Mouse (Mus musculus): Measurements from ENCODE around the gene Plekhf1. TPM values are rescaled to one million over a fixed set of nuclear protein-coding genes. Genes with fewer than 3 reads are reported as not detected.

The Plekhf1 gene
- 10.6 TPM for polyA plus RNA-seq (2012; fragmentation: generic; extraction: Trizol)
- long read RNA-seq, experiment 1, full-length matches to known transcripts = 37 of 42 reads
- long read RNA-seq, experiment 1, partial matches to known transcripts = 0 of 42 reads
- long read RNA-seq, experiment 1, other reads (novel, unspliced or antisense) = 5 of 42 reads
- long read RNA-seq, experiment 2, full-length matches to known transcripts = 74 of 75 reads
- long read RNA-seq, experiment 2, partial matches to known transcripts = 0 of 75 reads
- long read RNA-seq, experiment 2, other reads (novel, unspliced or antisense) = 1 of 75 reads

GRCm38 (mm10) chr7:38227900-38228298, at the start of gene Plekhf1:
Gene Plekhf1, minus strand, starts transcription at chr7:38228016.
- H3K79me2 ChIP-seq (ENCODE audit: control insufficient read depth, insufficient read depth) = peaks cover 42% of the 10 kb centered on the region
- H3ac ChIP-seq (ENCODE audit: control insufficient read depth, insufficient read length, low read depth) = peak within 1 kb of the TSS; percentile 71
- H3K36me3 ChIP-seq (ENCODE audit: control insufficient read depth, insufficient read depth) = no peaks in the 10 kb centered on the region
- H3K4me3 ChIP-seq (ENCODE audit: insufficient read depth, poor library complexity, severe bottlenecking) = peak within 1 kb of the TSS; percentile 55
- peaks cover 23% of the 10 kb centered on the region for H3K79me3 ChIP-seq (ENCODE audit: low read depth)
- TF ChIP-seq CTCF (IDR thresholded peaks at IDR 0.05; ENCODE audit: control insufficient read depth, insufficient read depth, insufficient read length) (no peak), USF1 (IDR thresholded peaks at IDR 0.05; ENCODE audit: low read depth) (no peak), MYOD1 (IDR thresholded peaks at IDR 0.05; ENCODE audit: control insufficient read depth, insufficient read length, low read depth) (no peak), FOSL1 (IDR thresholded peaks at IDR 0.05; ENCODE audit: insufficient read depth, low read length, poor library complexity, severe bottlenecking) (no peak)
- H3K27me3 ChIP-seq (ENCODE audit: control insufficient read depth, insufficient read depth, insufficient read length) = no peaks in the 10 kb centered on the region

DNA sequence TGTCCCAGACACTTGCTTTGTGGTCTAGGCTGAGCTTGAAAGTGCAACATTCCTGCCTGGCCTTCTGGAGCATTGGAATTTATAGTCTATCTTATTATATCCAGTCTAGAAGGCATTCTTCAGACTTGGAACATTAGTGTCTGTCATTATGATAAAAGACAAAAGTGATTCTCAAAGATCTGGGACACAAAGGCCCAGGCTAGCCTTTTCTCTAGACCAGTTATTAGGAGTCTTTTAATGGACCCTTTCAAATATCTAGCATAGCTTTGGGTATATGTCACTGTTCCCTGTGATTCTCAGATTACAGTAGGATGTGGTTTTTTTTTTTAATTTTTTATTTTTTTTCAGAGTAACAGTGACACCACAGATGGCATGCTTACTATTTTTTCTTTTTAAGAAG, 44.7 kb upstream of the Plekhf1 start:
- no peak overlapping the region for H3K4me3 ChIP-seq (ENCODE audit: insufficient read depth, poor library complexity, severe bottlenecking)
- H3ac ChIP-seq (ENCODE audit: control insufficient read depth, insufficient read length, low read depth) = no peak overlapping the region
- H3K36me3 ChIP-seq (ENCODE audit: control insufficient read depth, insufficient read depth) = peaks cover 5% of the 10 kb centered on the region
- H3K27me3 ChIP-seq (ENCODE audit: control insufficient read depth, insufficient read depth, insufficient read length) = no peaks in the 10 kb centered on the region
- H3K79me3 ChIP-seq (ENCODE audit: low read depth) = peaks cover 22% of the 10 kb centered on the region
- peaks cover 30% of the 10 kb centered on the region for H3K79me2 ChIP-seq (ENCODE audit: control insufficient read depth, insufficient read depth)
- TF ChIP-seq MAX (IDR thresholded peaks at IDR 0.05) (no peak), MYOD1 (IDR thresholded peaks at IDR 0.05; ENCODE audit: control insufficient read depth, insufficient read length, low read depth) (no peak), CEBPB (IDR thresholded peaks at IDR 0.05; ENCODE audit: low read depth) (no peak), USF1 (IDR thresholded peaks at IDR 0.05; ENCODE audit: low read depth) (no peak), CTCF (IDR thresholded peaks at IDR 0.05; ENCODE audit: control insufficient read depth, insufficient read depth, insufficient read length) (no peak), MYOG (IDR thresholded peaks at IDR 0.05; ENCODE audit: control insufficient read depth, extremely low read depth, insufficient read length) (no peak), FOSL1 (IDR thresholded peaks at IDR 0.05; ENCODE audit: insufficient read depth, low read length, poor library complexity, severe bottlenecking) (no peak)

DNA sequence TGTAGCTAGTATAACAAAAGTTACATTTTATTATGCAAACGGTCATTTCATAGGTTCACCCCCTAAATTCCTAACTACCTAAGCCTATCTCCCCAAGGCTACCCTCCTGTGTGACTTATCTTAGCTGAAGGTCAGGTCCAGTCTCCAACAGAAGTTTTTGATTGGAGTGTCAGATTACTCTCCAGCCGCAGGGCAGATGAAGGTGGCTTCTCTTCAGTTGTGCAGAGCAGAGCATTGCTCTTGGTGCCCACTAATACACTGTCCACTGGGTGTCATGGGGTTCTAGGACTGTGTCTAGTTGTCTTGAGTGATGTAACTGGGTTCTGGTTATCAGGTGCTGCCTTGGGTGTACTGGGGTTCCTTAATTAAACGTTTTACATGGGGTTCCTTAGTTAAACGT, 44.0 kb upstream of the Plekhf1 start:
- Histone ChIP-seq H3K27me3 (ENCODE audit: control insufficient read depth, insufficient read depth, insufficient read length) (no peaks in the 10 kb centered on the region), H3K4me3 (ENCODE audit: insufficient read depth, poor library complexity, severe bottlenecking) (peak overlapping the region; percentile 62), H3K36me3 (ENCODE audit: control insufficient read depth, insufficient read depth) (peaks cover 5% of the 10 kb centered on the region), H3ac (ENCODE audit: control insufficient read depth, insufficient read length, low read depth) (no peak overlapping the region), H3K79me2 (ENCODE audit: control insufficient read depth, insufficient read depth) (peaks cover 30% of the 10 kb centered on the region), H3K79me3 (ENCODE audit: low read depth) (peaks cover 22% of the 10 kb centered on the region)
- no peak for TF ChIP-seq MYOD1 (IDR thresholded peaks at IDR 0.05; ENCODE audit: control insufficient read depth, insufficient read length, low read depth)
- TF ChIP-seq USF1 (IDR thresholded peaks at IDR 0.05; ENCODE audit: low read depth) = no peak
- TF ChIP-seq FOSL1 (IDR thresholded peaks at IDR 0.05; ENCODE audit: insufficient read depth, low read length, poor library complexity, severe bottlenecking) = no peak
- TF ChIP-seq MAX (IDR thresholded peaks at IDR 0.05) = no peak
- TF ChIP-seq CEBPB (IDR thresholded peaks at IDR 0.05; ENCODE audit: low read depth) = no peak
- TF ChIP-seq MYOG (IDR thresholded peaks at IDR 0.05; ENCODE audit: control insufficient read depth, extremely low read depth, insufficient read length) = no peak
- no peak for TF ChIP-seq CTCF (IDR thresholded peaks at IDR 0.05; ENCODE audit: control insufficient read depth, insufficient read depth, insufficient read length)

GRCm38 (mm10) chr7:38271511-38271811, 43.6 kb upstream of the Plekhf1 start:
- peak overlapping the region; percentile 66 for H3ac ChIP-seq (ENCODE audit: control insufficient read depth, insufficient read length, low read depth)
- TF ChIP-seq MYOD1 (IDR thresholded peaks at IDR 0.05; ENCODE audit: control insufficient read depth, insufficient read length, low read depth) (no peak), CTCF (IDR thresholded peaks at IDR 0.05; ENCODE audit: control insufficient read depth, insufficient read depth, insufficient read length) (no peak), MYOG (IDR thresholded peaks at IDR 0.05; ENCODE audit: control insufficient read depth, extremely low read depth, insufficient read length) (no peak), USF1 (IDR thresholded peaks at IDR 0.05; ENCODE audit: low read depth) (no peak), FOSL1 (IDR thresholded peaks at IDR 0.05; ENCODE audit: insufficient read depth, low read length, poor library complexity, severe bottlenecking) (no peak), MAX (IDR thresholded peaks at IDR 0.05) (no peak), CEBPB (IDR thresholded peaks at IDR 0.05; ENCODE audit: low read depth) (no peak)
- no peaks in the 10 kb centered on the region for H3K27me3 ChIP-seq (ENCODE audit: control insufficient read depth, insufficient read depth, insufficient read length)
- peaks cover 8% of the 10 kb centered on the region for H3K36me3 ChIP-seq (ENCODE audit: control insufficient read depth, insufficient read depth)
- H3K79me2 ChIP-seq (ENCODE audit: control insufficient read depth, insufficient read depth) = peaks cover 30% of the 10 kb centered on the region
- peaks cover 22% of the 10 kb centered on the region for H3K79me3 ChIP-seq (ENCODE audit: low read depth)
- H3K4me3 ChIP-seq (ENCODE audit: insufficient read depth, poor library complexity, severe bottlenecking) = peak overlapping the region; percentile 62

DNA sequence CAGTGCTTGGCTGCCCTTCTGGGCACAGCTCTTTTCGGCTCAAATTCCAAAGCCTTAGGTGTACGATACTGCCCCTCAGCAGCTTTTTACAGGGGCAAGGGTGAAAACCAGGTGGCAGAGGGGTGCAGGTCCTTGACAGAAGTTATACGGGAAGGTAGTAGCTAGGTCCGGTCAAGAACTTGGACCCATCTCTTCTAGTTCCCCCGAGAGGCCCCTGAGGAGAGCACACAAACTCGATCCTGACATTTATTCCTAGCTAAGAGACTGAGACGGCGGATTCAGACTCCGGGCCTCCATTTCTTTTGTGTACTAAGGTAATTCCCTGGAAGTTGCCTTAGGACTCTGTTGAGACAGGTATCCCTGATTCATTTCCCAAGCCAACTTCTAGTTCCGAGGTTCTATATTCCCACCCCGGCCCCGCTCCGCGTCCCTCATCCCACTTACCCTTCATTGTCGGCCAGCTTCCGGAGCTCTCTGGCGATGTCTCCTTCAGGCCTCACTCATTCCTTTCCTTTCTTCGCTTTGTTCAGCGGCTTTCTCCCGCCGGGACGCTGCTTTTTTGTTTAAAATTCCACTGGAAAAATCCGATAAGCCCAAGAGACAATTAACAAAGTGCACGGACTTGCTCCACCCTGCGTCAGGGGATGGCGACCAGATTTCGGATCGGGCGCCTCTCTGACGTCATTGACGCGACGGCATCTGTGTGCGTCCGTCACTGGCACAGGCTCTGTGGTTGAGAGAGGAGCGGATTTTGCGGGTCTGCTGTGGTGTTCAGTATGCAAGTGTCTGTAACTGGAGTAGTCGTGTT, 43.1 kb upstream of the Plekhf1 start, which contains the start of gene Pop4:
Gene Pop4 (minus strand): TSS at position 721 of the 808 bp plus-strand sequence.
- peaks cover 9% of the 10 kb centered on the region for H3K36me3 ChIP-seq (ENCODE audit: control insufficient read depth, insufficient read depth)

More for the DNA sequence above, 43.1 kb upstream of the Plekhf1 start, which contains the start of gene Pop4:
- H3K79me3 ChIP-seq (ENCODE audit: low read depth) = peaks cover 22% of the 10 kb centered on the region
- TF ChIP-seq MYOG (IDR thresholded peaks at IDR 0.05; ENCODE audit: control insufficient read depth, extremely low read depth, insufficient read length) (no peak), CTCF (IDR thresholded peaks at IDR 0.05; ENCODE audit: control insufficient read depth, insufficient read depth, insufficient read length) (no peak), MYOD1 (IDR thresholded peaks at IDR 0.05; ENCODE audit: control insufficient read depth, insufficient read length, low read depth) (peak; percentile 49)
- no peaks in the 10 kb centered on the region for H3K27me3 ChIP-seq (ENCODE audit: control insufficient read depth, insufficient read depth, insufficient read length)
- peak within 1 kb of the TSS; percentile 71 for H3ac ChIP-seq (ENCODE audit: control insufficient read depth, insufficient read length, low read depth)
- peaks cover 30% of the 10 kb centered on the region for H3K79me2 ChIP-seq (ENCODE audit: control insufficient read depth, insufficient read depth)
- peak within 1 kb of the TSS; percentile 62 for H3K4me3 ChIP-seq (ENCODE audit: insufficient read depth, poor library complexity, severe bottlenecking)
